Mouse (Mus musculus) gastrocnemius, postnatal 36 days (tissue): Measurements from ENCODE around the gene Car5b. TPM values are rescaled to one million over a fixed set of nuclear protein-coding genes. Genes with fewer than 3 reads are reported as not detected.
A peak's percentile ranks its signal among the peaks of the same experiment; 100 is the strongest.

ENCODE experiments used
- DNase-seq, 2 experiments: peaks; one replicate each; pipeline ENCODE4 v3.0.0; 2022
- intact Hi-C: fragments of 180-260 bp; cut with DNase I; formaldehyde crosslinking; loops from one replicate; pipeline ENCODE4 v1.15.1; 2025
- total RNA-seq, 2 experiments: library from RNA; stranded (reverse); gene quantifications; 2 replicates each; pipeline ENCODE4 v1.2.3; 2021

Car5b gene
- total RNA-seq, 2 experiments from 2014 or later: 0.92 to 1.6 TPM

DNA sequence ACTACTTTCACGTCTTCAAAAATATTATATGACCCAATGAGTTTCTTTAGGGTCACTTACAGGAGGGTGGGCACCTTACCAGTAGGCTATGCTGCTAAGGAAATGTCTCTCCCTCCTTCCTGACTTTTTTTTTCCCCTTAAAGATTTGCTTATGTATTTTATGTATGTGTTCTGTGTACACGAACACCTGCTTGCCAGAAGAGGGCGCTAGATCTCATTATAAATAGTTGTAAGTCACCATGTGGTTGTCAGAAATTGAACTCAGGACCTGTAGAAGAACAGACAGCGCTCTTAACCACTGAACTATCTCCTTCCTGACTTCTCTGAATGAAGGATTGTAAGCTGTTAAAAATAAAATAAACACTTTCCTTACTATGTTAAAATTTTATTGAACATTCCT is 46.3 kb downstream of the Car5b start:
- intact Hi-C loops: no loop called here
- no peak for DNase-seq

DNA sequence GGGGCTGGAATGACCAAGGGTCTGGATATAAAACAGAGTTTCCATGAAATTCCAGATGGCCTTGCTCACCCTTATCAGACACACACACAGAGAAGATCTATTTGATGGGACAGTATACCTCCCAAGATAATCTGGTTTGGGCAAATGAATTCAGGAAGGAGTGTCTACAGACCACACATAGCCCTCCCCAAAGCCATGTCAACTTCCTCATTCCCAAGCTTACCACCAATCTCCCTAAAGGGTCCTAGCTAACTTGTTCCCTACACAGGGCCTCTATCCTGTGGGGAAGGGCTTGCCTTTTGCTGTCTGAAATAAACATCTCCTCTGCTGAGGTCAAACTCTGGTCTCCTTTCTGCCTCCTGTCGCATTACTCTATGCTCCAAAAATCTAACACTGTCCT is 46.7 kb downstream of the Car5b start:
- intact Hi-C loops: no loop called here
- no peak for DNase-seq

DNA sequence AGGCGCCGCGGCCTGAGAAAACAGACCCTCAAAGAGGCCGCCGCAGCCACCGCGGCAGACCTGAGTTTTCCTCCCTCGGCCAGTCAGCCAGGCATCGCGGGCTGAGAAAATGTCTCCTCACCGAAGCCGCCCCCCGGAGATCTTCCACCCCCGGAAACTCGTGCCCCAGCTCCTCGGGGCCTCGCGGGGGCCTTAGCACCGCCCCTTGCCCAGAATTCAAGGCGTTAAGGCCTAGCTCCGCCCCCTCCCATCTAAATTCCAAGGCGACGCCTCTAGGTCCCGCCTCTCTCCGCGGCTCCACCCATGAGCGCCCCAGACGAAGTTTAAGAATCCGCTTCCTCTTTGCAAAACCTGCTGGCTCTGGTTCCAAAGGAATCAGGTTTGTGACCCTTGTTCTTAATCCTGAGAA is 69.3 kb downstream of the Car5b start, which contains the start of gene Zrsr2:
TSS of gene Zrsr2 (minus strand) at position 195 of the 409 bp plus-strand sequence.
- peak; percentile 71 to 77 for DNase-seq
- intact Hi-C loops: loop anchor here (2.0 kb wide), 1 partner anchor 50 kb away; the partner anchor contains the start of gene Ap1s2

DNA sequence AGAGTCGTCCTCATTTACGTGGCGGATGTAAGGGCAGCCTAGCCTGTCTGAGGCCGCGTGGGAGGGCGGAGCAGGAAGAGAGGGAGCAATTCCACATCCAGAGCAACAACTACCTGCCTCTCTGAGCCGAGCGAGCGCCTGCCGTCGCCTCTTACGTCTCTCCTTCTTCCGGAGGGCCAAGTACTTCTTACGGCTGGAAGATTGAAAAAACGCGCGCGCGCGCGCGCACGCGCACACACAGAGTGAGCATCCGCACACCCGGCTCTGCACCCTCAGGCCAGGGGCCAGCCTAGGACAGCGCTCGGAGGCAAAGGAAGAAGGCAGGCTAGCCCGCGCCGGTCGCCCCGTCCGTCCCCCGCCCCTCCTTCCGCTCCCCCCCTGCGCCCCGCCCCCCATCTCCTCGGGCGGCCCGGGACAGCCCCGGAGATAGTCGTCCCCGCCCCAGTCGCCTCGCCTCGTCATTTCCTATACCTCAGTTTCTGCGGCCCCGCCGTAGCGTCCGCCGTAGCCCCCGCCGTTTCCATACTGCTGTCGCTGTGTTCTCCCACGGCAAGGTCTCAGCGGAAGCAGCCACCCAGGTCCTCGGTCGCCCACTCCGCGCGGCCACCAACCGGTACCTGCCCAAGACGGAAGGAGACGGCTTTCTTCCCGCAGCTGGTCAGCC is 69.9 kb downstream of the Car5b start:
- intact Hi-C loops: loop anchor here (2.0 kb wide), 1 partner anchor 49 kb away; the partner anchor contains the start of gene Ap1s2
- peak in 1 of 2 experiments; percentile 46 for DNase-seq

DNA sequence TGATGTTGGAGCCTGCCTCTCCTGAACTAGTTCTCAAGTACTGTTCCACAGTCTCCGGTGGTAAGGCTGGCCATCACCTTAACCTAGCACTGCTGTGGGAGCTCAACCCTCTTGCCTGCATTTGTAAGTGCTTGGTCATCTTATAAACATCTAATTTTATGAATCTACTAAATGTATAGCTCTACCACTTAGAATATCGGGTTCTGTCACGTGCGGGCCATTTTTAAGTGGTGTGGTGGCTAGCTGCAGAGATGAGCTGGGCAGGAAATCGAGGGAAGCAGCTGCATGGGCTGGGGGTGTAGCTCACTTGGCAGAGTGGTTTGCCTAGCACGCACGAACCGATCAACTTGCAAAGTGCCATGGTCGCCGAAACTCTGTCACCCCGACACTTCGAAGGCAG is 70.4 kb downstream of the Car5b start:
- intact Hi-C loops: no loop called here

DNA sequence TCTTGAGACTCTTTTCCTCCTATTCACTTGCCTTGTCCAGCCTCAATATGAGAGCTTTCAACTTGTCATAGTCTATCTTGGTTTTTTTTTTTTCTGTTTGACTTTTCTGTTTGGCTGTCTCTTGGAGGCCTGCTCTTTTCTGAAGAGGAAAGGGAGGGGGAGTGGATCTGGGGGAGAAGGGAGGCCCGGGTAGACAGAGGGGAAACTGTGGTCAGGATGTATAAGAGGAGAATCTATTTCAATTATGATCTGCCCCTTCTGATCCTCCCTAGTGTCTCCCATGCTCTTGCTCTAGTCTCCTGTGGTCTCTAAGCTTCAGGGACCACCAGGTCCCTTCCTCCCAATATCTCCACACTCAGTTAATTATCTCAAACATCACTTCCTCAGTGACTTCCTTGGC is 76.2 kb downstream of the Car5b start:
- intact Hi-C loops: no loop called here
- DNase-seq: no peak

More for the DNA sequence above, 70.4 kb downstream of the Car5b start:
- DNase-seq: no peak

DNA sequence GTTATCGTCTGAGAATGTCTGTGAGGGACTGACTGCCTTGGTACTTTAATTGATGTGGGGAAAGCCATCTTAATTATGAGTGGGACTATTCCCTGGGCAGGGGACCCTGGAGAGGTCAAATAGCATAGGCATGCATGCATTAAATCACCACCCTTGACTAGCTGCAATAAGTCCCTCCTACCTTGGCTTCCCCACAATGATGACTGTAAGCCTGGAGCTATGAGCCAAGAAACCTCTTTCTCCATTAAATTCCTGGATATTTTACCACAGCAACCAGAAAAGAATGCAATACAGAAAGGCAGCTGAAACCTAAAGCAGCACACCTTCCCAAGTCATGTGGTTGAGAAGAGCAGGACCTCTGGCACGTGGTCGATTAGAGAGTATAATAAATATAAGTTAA is 83.4 kb downstream of the Car5b start:
- intact Hi-C loops: no loop called here
- no peak for DNase-seq

DNA sequence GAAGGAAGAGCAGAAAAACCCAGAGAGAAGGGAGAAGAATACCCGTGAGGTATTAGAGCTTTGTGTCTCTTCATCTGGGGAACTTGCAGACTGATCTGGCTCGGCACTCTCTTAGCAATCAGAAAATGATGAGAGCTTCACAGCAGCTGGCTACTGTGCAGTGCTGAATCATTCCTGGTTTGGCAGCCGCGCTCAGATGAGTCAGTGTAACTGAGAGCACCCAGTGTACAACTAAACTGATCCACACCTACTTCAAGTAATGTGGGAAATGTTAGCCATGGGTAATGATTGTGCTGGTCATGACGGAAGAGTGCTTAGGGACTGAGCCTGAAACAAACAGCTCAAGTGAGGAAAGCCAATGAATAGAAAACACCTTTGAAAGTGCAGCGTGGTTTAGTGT is 89.2 kb downstream of the Car5b start:
- DNase-seq: peak; percentile 41 to 56
- intact Hi-C loops: no loop called here

DNA sequence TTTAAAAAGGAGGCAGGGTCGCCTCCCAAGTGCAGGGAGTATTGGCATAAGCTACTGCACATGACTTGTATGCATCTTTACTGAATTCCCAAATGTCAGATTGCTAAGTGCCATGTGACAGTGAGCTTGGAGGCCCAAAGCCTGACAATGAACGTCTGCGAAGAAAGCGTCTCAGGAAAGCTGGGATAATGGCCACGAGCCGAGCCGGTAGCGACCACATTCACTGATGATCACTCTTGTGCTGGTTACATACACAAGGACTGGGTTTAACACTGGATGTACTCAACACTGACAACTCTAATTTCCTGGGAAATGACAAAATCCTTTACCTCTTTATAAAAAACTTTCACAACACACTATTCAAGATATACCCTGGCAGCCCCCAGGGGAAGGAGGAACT is 93.1 kb downstream of the Car5b start:
- no peak for DNase-seq
- intact Hi-C loops: no loop called here

DNA sequence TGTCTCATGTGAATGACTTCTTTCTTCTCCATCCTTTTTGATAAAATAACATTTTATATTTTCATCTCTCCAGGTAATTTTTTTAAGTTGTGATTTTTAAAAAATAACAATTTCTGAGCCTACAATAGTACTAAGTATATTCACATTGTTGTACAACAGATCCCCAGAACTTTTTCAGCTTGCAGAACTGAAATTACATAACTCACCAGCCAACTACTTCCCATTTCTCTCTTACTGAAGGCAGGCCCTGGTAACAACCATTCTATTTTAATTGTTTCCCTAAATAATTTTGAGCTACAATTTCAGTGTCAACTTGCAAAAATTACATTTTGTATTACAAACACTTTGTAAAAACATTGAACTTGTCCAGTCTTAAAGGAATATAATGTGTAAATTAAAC is 98.2 kb downstream of the Car5b start:
- intact Hi-C loops: no loop called here
- no peak for DNase-seq

Other genes starting within 250 kb of the Car5b start
- 10 to 100 TPM; 25.8 to 29.7 TPM for gene Ap1s2, start 119.0 kb downstream of the Car5b start, total RNA-seq
- 10 to 100 TPM; 12.9 to 15.1 TPM for gene Zrsr2, start 69.3 kb downstream of the Car5b start, total RNA-seq
- gene Siah1b, start 48.5 kb upstream of the Car5b start, total RNA-seq: 1 to 10 TPM; 2.5 to 3.3 TPM
- gene Cltrn, start 60.8 kb upstream of the Car5b start, total RNA-seq: not detected
- under 1 TPM; 0.49 to 0.74 TPM for gene Ace2, start 111.3 kb upstream of the Car5b start, total RNA-seq
- gene Bmx, start 230.2 kb upstream of the Car5b start, total RNA-seq: under 1 TPM; 0.23 to 0.32 TPM
- 1 to 10 TPM; 3.2 to 3.6 TPM for gene Pir, start 241.4 kb upstream of the Car5b start, total RNA-seq